Mouse (Mus musculus) fibroblast of lung, adult 2 months (primary cell): ENCODE data around the gene S1pr5.
"Not testable (repeated sequence)": the region's sequence is repeated elsewhere in the genome, so short reads cannot be mapped to it uniquely, and the experiment has no call there.

Experiments used
- DNase-seq: peaks from one replicate; pipeline ENCODE4 v3.0.0-alpha.2; 2011; ENCODE audit warnings: low read depth

Gene S1pr5

GRCm38 (mm10) chr9:21266889-21267288 is 18.6 kb upstream of the S1pr5 start:
- no peak for DNase-seq

DNA sequence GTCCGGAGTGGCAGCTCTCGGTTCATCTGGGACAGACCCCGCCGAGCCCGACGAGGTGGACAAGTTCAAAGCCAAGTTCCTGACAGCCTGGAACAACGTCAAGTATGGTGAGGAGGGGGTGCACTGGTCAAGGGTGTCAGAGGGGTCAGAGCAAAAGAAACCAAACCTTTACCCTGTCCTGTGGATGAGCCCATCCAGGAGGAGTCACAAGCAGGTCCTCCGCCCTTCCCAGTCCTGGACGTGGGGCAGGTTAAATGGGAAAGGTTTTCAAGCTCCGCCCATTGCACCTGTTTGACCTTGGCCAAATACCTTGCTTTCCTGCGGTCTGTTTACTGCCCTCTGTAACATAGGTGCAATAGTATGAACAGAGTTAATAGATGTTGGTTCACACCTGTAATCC is 17.4 kb upstream of the S1pr5 start:
- no peak for DNase-seq

DNA sequence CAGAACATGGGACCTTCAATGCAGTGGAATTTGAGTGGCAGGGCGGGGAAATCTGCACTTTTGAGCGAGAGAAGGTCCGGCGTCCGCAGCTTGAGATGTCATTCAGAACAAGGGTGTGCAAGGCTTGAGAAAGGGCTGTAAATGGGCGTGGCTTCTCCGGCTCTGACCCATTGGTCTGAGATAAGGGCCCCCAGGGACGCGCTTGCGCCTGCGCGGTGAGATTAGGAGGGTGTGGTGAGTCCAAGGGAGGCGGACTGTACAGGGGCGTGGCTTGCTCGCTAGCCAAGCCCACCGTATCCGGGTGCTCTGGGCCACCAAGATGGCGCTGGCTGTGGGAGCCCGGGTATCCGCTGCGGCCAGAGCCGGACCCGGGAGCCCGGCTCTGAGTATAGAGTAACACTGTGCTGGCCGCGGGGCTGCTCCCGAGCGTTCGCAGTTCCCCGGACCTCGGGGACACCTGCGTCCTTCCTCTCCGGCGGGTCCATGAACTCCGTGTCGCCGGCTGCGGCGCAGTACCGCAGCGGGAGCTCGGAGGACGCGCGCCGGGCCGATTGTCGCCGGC is 16.8 kb upstream of the S1pr5 start, which contains the start of gene Atg4d:
Gene Atg4d (plus strand): TSS at position 294 of the 562 bp plus-strand sequence.
- peak; percentile 96 for DNase-seq

- no peak for DNase-seq
These were observed 16.2 kb upstream of the S1pr5 start for GRCm38 (mm10) chr9:21264272-21264999.

DNA sequence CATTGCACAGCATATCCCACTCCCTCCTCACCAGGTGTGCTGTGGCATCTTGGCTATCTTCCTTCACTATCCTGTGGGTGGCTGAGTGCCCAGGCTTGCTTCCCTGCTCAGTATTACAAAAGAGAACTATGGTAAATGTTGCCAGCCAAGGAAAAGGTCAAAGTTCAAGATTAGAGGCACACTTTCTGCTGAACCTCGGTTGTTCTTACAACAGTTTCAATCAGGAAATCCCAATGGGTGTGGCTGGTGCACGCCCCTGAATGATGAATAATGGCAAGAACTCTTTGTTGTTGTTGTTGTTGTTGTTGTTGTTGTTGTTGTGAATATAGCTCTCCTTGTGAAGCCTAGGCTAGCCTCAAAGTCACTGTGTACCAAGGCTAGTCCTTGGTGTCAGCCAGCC is 13.6 kb upstream of the S1pr5 start:
- no peak for DNase-seq

- DNase-seq: no peak
These were observed 12.3 kb upstream of the S1pr5 start for GRCm38 (mm10) chr9:21260491-21261040.

DNA sequence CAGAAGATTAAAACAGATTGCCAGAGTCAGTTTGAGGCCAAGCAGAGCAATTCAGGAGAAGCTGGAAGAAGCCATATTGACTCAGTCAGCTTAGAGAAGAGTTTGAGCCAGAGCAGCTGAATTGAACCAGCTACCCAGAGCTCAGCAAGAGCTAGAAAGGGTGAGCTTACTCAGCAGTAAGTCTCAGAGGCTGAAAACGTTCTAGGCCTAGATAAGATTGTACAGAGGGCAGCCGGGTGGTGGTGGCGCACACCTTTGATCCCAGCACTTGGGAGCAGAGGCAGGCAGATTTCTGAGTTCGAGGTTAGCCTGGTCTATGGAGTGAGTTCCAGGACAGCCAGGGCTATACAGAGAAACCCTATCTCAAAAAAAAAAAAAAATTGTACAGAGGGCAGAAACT is 8.1 kb upstream of the S1pr5 start:
- DNase-seq: not testable (repeated sequence)

GRCm38 (mm10) chr9:21254690-21255089 is 6.4 kb upstream of the S1pr5 start:
- DNase-seq: no peak

DNA sequence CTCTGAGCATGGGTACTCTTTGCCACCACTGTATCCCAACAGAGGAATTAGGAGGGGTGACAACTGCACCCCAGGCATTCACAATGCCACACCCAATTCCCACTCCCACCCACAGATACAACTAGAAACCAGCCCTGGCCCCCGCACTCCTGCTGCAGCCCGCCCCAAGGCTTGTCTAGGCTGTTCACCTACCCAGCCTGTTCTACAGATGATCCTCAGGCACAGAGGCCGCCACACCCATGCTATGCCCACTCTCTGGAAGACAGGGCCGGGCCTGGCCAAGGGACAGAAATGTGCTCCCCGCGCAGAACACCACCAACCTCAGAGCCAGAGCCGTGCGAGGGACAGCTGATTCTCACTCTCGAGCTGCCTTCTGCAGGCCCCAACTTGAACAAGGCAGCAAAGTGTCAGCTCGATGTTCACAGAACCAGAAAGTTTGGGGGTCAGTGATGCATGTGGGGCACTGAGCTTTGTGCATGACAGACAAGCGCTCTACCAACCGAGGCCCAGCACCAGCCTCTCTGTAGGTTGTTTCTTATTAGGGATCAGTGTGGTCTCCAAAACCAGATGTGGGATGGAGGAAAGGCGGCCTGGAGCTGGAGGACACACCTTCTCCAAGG is 3.0 kb upstream of the S1pr5 start:
- no peak for DNase-seq

DNA sequence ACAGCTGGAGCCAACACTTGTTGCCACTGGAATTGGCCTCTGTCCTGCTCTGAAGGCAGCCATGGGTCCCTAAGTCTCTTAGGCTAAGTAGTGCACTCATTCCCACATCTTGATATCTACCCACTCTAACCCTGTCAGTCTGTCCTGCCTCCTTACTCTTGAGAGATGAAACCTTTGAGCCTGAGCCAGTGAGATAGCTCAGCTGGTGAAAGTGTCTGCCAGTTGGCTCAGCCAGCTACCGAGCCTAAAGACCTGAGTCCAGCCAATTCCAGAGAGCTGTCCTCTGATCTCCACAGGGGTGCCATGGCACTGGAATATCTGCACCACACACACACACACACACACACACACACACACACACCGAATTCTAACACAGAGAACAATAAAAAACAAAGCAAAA is 2.3 kb upstream of the S1pr5 start:
- DNase-seq: no peak

DNA sequence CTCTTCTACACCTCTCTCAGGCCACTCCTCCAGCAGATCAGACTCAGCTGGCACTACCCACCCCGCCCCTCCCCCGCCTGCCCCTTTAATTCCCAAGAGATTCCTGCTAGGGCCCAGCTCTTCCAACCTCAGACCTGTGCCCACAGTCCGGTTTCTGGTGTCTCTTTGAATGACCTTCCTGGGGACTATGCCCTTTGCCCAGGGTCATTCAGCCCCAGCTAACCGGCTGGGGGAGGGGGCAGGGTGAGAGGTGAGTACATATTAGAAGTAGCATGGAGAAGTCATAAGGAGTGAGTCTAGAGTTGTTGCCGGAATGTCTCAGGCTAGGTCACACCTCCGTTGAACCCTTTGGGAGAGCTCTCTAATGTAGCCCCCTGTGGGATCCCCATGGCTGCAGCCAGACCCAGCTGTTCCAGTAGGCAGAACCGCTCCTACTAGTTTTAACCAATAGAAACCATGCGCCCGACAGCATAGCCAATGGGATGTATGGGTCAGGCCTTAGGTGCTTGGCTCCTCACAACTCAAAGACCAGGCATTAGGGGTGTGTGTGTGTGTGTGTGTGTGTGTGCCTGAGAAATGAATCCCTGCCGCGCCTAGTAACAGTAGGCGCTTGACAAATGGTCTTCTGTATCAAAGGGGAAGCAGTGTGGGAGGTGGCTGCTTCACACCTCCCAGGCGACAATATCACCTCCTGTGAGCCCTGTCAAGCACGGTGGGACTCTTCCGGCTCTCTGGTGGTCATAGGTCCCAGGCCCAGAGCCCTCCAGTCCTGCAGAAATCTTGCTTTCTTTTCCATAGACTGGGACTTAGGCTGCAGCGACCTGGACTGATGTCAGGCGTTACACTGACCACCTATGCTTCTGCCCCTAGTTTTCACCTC is 1.6 kb upstream of the S1pr5 start:
- DNase-seq: no peak

GRCm38 (mm10) chr9:21246342-21246741 is 1.9 kb downstream of the S1pr5 start:
- no peak for DNase-seq

DNA sequence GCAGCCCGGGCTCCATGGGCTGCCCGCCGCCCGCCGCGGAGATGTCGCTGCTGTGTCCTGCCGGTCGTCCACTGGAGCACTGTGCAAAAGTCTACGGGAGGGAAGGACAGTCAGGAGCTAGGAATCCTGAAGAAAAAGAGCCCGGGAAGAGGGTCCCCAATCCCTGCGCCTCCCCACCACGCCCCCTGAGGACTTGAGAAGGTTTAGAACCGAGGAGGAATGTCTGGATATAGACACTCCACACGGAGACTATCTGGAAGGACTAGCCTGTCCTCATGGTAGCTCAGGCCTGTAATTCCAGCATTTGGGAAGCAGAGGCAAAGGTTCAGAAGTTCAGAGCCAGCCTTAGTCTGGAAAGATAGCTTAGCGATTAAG is 3.1 kb downstream of the S1pr5 start:
- DNase-seq: no peak

GRCm38 (mm10) chr9:21244428-21245112 is 3.7 kb downstream of the S1pr5 start:
- DNase-seq: no peak

GRCm38 (mm10) chr9:21243826-21244427 is 4.3 kb downstream of the S1pr5 start:
- DNase-seq: no peak

DNA sequence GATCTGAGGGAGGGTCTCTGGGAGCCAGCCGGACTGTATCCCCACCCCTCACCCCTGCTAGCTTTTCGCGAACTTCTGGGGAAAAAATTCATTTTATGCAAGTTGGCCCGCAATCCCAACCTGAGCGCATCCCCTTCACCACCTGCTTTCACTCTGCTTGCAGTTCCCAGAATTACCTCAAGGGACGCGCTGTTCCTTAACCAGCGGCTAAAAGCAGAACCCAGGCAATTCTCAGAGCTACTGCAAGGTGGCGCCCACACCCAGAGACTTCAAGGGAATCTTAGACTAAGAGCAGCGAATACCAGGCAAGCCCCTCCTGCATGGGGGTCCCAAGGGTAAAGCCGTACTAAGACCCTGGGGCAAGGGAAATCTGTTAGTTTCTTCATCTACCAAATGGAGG is 6.9 kb downstream of the S1pr5 start:
- peak; percentile 70 for DNase-seq

DNA sequence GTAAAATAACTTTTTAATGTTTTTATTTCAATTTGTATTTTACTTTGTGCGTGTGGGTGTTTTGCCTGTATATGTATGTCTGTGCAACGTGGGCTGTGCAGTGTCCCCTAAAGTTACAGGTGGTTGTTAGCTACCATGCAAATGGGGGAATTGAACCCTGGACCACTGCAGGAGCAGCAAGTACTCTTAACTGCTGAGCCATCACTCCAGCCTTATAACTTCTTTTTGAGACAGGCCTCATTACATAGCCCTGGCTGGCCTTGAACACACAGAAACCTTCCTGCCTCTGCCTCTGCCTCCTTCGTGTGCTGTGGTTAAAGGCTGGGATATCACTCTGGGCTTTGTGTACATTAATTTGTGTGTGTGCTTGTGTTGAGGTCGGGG is 8.8 kb downstream of the S1pr5 start:
- no peak for DNase-seq

GRCm38 (mm10) chr9:21238733-21239464 is 9.3 kb downstream of the S1pr5 start, which contains the start of gene Keap1:
Keap1 (minus strand) TSS chr9:21239361.
- no peak for DNase-seq

DNA sequence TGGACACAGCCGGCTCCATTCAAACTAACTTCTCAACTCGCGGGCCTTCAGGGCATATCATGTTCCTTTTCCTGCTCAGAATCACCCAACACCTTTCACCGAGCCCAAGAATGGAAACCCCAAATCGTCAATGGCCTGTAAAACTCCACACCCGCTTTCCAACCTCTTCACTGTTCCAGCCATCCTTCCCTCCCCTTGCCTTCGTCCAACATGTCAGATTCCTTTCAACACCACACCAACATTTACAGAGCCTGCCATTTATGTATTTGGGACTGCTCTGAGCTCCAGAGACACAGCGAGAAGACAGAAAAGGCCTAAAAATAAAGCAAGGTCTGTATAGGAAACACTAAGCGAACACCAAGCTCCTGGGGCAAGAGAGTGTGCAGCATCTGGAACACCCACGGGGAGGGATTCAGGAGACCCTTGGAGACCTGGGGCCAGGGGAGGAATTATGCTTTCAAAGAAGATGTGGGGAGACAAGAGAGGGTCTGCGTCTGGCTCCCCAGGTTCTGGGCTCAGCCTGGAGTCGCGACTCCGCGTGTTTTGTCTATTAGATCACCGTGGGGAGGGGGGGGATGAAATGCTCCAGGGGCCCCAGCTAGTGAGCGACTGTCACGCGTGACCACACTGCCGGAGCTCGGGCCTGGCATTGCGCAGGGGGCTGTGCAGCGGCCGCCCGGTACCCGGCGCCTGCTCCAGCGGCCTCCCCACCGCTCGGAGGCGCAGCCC is 10.1 kb downstream of the S1pr5 start:
- no peak for DNase-seq
